Mouse (Mus musculus) thymus, postnatal 14 days (tissue): Measurements from ENCODE around the gene Kif1bp.
"Not testable (repeated sequence)": the region's sequence is repeated elsewhere in the genome, so short reads cannot be mapped to it uniquely, and the experiment has no call there.

Experiments
- DNase-seq: peaks from one replicate; pipeline ENCODE4 v3.0.0; 2021

Gene Kif1bp

GRCm38 (mm10) chr10:62578338-62579100, at the start of gene Kif1bp:
Kif1bp (minus strand) TSS chr10:62578457.
- peak; percentile 95 for DNase-seq

DNA sequence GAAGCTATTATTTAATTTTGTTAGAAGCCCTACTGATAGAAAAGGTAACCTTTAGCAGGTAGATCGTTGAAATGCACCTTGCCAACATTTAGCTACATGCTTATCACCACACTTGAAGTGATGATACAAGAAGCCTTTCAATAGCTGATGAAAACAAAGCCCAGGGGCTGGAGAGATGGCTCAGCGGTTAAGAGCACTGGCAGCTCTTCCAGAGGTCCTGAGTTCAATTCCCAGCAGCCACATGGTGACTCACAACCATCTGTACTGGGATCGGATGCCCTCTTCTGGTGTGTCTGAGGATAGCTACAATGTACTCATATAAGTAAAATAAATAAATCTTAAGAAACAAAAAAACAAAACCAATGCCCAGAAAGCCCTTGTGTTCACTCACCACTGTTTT, 25.9 kb upstream of the Kif1bp start:
- DNase-seq: no peak

GRCm38 (mm10) chr10:62603233-62604030, 25.2 kb upstream of the Kif1bp start:
- DNase-seq: no peak

GRCm38 (mm10) chr10:62602177-62603040, 24.2 kb upstream of the Kif1bp start, which contains the start of gene Ddx21:
Ddx21 (minus strand) TSS chr10:62602281.
- peak; percentile 93 for DNase-seq

- DNase-seq: no peak
Observed at GRCm38 (mm10) chr10:62601833-62602176, 23.5 kb upstream of the Kif1bp start.

GRCm38 (mm10) chr10:62601053-62601791, 23.0 kb upstream of the Kif1bp start:
- DNase-seq: no peak

- DNase-seq: no peak
Observed at GRCm38 (mm10) chr10:62600056-62600455, 21.8 kb upstream of the Kif1bp start.

- not testable (repeated sequence) for DNase-seq
Observed at GRCm38 (mm10) chr10:62599311-62599710, 21.1 kb upstream of the Kif1bp start.

- DNase-seq: no peak
Observed at GRCm38 (mm10) chr10:62592496-62592895, 14.2 kb upstream of the Kif1bp start.

GRCm38 (mm10) chr10:62590200-62590599, 11.9 kb upstream of the Kif1bp start:
- peak; percentile 92 for DNase-seq

GRCm38 (mm10) chr10:62588616-62589015, 10.4 kb upstream of the Kif1bp start:
- DNase-seq: no peak

DNA sequence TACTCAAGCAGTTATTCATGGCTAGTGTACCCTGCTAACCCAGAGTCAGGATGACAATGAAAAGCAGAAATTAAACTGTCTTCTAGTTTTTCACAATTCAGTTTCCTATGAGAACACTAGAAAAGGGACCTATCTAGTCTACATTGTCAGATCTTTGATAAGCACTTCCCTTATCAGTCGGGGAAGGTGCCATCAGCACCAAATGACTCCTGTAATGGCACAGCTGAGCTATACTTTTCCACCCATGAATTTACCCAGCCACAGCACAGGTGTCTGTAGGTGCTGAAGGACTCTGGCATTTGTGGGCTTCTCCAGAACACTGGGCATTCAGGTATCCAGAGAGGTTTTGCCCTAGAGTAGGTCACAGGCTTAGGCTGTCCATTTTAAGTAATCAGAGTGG, 5.0 kb upstream of the Kif1bp start:
- DNase-seq: no peak

DNA sequence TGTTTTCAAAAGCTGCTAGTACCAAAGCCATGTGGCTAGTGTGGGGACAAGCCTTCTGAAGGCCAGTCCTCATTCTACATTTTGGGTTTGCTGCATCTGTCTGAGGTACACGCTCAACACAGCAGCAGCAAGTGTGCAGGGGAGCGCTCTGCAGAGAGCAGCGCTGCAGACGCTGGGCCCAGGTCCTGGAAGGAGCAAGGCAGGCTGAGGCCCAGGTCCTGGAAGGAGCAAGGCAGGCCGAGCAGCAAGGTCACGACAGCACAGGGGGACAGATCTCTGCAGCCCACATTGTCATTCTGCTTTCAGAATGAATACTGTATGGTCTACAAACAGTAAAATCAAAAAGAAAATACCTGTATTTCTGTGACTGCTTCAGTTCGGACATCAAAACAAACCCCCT, 4.4 kb upstream of the Kif1bp start:
- no peak for DNase-seq

- DNase-seq: no peak
Observed at GRCm38 (mm10) chr10:62582263-62582662, 4.0 kb upstream of the Kif1bp start.

- DNase-seq: not testable (repeated sequence)
Observed at GRCm38 (mm10) chr10:62579129-62579528, 872 bp upstream of the Kif1bp start.

GRCm38 (mm10) chr10:62577673-62578337, 452 bp downstream of the Kif1bp start:
- no peak for DNase-seq

- no peak for DNase-seq
Observed at GRCm38 (mm10) chr10:62575001-62575400, 3.3 kb downstream of the Kif1bp start.

DNA sequence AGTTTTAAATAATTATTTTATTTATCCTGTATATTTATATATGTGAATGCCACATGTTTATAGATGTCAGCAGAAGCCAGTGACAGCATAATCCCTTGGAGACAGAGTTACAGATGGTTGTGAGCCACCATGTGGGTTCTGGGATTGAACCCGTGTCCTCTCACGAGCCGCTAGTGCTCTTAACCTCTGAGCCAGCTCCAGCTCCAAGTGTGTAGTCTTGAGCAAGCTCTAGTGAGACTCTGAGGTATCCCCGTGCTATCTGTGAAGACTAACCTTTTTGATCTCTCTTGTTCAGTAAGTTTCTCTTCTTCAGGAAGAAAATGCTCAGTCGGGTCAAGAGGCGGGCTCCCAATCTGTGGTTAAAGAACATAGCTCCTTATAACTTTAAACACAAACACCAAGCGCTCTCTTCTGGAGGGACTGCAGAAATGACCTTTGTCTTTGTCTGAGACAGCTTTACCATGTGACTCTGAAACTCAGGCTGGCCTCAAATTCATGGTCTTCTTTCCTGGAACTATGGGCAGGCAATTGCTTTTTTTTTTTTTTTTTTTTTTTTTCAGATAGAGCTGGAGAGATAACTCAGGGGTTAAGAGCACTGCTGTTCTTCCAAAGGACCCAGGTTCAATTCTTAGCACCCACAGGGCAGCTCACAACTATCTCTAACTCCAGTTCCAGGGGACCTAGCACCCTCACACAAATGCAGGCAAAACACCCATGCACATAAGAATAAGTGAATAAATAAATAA, 8.0 kb downstream of the Kif1bp start:
- DNase-seq: no peak

DNA sequence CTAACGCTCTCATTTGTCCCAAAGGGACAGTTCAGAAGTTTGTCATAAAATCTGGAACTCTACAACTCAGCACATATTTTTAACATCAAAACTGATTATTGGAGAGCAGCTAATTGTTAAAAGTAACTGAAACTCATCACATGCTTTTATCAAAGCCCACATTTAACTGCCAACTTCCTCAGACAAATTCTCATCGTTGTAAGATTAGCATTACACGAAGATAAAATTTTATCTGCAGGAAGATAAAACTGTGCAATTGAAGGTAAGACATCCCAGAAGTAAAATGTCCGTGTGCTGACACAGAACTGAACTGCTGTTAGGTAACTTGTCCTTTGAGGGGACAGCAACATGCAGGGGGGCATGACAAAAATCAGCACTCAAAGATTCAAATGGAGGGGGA, 9.4 kb downstream of the Kif1bp start:
- DNase-seq: no peak

DNA sequence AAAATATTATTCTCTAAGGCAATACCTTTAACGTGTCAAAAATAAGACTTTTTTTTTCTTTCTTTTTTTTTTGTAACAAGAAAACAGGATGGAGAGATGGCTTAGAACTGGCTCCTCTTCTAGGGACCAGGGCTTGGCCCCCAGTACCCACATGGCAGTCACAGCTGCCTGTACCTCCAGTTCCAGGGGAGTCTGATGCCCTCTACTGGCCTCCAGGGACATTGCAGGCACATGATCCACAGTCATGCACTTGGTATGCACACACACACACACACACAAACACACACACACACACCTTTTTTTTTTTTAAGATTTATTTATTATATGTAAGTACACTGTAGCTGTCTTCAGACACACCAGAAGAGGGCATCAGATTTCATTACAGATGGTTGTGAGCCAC, 20.5 kb downstream of the Kif1bp start:
- DNase-seq: peak; percentile 44

GRCm38 (mm10) chr10:62556558-62556901, 21.7 kb downstream of the Kif1bp start:
- DNase-seq: no peak
